Mouse (Mus musculus): ENCODE data around the gene Mllt10. TPM values are rescaled to one million over a fixed set of nuclear protein-coding genes. Genes with fewer than 3 reads are reported as not detected.
"Not testable (repeated sequence)": the region's sequence is repeated elsewhere in the genome, so short reads cannot be mapped to it uniquely, and the experiment has no call there.

Mllt10 gene
- polyA plus RNA-seq, 1 experiment, result 12.5 TPM

GRCm38 (mm10) chr2:18066436-18066835 is 11.4 kb downstream of the Mllt10 start:
- TF ChIP-seq CEBPB (IDR thresholded peaks at IDR 0.05; ENCODE audit: insufficient read depth, poor library complexity, severe bottlenecking), result no peak
- no peak for TF ChIP-seq TCF12 (IDR thresholded peaks at IDR 0.05; ENCODE audit: insufficient read depth, poor library complexity, severe bottlenecking)
- no peak for TF ChIP-seq MAX (IDR thresholded peaks at IDR 0.05; ENCODE audit: low read depth)
- H3ac ChIP-seq (ENCODE audit: control insufficient read depth, insufficient read length), result no peak overlapping the region
- H3K4me3 ChIP-seq, result peak overlapping the region; percentile 76
- no peaks in the 10 kb centered on the region for H3K27me3 ChIP-seq (ENCODE audit: control insufficient read depth, insufficient read depth, insufficient read length)
- peak overlapping the region; percentile 76 for H3K4me2 ChIP-seq (ENCODE audit: low read depth)
- H3K36me3 ChIP-seq (ENCODE audit: control insufficient read depth, insufficient read depth), result peaks cover 8% of the 10 kb centered on the region
- H3K79me2 ChIP-seq (ENCODE audit: control insufficient read depth, insufficient read depth), result peaks cover 62% of the 10 kb centered on the region

GRCm38 (mm10) chr2:18068071-18068796 is 13.2 kb downstream of the Mllt10 start:
- no peaks in the 10 kb centered on the region for H3K27me3 ChIP-seq (ENCODE audit: control insufficient read depth, insufficient read depth, insufficient read length)
- H3ac ChIP-seq (ENCODE audit: control insufficient read depth, insufficient read length), result no peak overlapping the region
- no peak for TF ChIP-seq TCF3 (IDR thresholded peaks at IDR 0.05; ENCODE audit: insufficient read length, low read depth)
- TF ChIP-seq POLR2AphosphoS2 (IDR thresholded peaks at IDR 0.05; ENCODE audit: insufficient read length, low read depth), result peak; percentile 39
- H3K4me3 ChIP-seq, result no peak overlapping the region
- peaks cover 15% of the 10 kb centered on the region for H3K36me3 ChIP-seq (ENCODE audit: control insufficient read depth, insufficient read depth)
- H3K4me2 ChIP-seq (ENCODE audit: low read depth), result no peak overlapping the region
- peaks cover 75% of the 10 kb centered on the region for H3K79me2 ChIP-seq (ENCODE audit: control insufficient read depth, insufficient read depth)

- no peak overlapping the region for H3K4me3 ChIP-seq
- H3K27me3 ChIP-seq (ENCODE audit: control insufficient read depth, insufficient read depth, insufficient read length), result no peaks in the 10 kb centered on the region
- TF ChIP-seq CEBPB (IDR thresholded peaks at IDR 0.05; ENCODE audit: insufficient read depth, poor library complexity, severe bottlenecking), result no peak
- TF ChIP-seq USF1 (IDR thresholded peaks at IDR 0.05; ENCODE audit: low read depth), result no peak
- no peak for TF ChIP-seq SRF (IDR thresholded peaks at IDR 0.05; ENCODE audit: control insufficient read depth, insufficient read length, low read depth)
- no peak for TF ChIP-seq POLR2AphosphoS2 (IDR thresholded peaks at IDR 0.05; ENCODE audit: insufficient read length, low read depth)
- peaks cover 73% of the 10 kb centered on the region for H3K79me2 ChIP-seq (ENCODE audit: control insufficient read depth, insufficient read depth)
- H3K36me3 ChIP-seq (ENCODE audit: control insufficient read depth, insufficient read depth), result peaks cover 33% of the 10 kb centered on the region
- no peak overlapping the region for H3ac ChIP-seq (ENCODE audit: control insufficient read depth, insufficient read length)
- no peak overlapping the region for H3K4me2 ChIP-seq (ENCODE audit: low read depth)
Observed at GRCm38 (mm10) chr2:18071947-18072346, 16.9 kb downstream of the Mllt10 start.

- Histone ChIP-seq H3K79me2 (ENCODE audit: control insufficient read depth, insufficient read depth) (peaks cover 51% of the 10 kb centered on the region), H3ac (ENCODE audit: control insufficient read depth, insufficient read length) (no peak overlapping the region), H3K4me3 (no peak overlapping the region), H3K4me2 (ENCODE audit: low read depth) (no peak overlapping the region), H3K36me3 (ENCODE audit: control insufficient read depth, insufficient read depth) (peaks cover 44% of the 10 kb centered on the region), H3K27me3 (ENCODE audit: control insufficient read depth, insufficient read depth, insufficient read length) (no peaks in the 10 kb centered on the region)
- TF ChIP-seq USF1 (IDR thresholded peaks at IDR 0.05; ENCODE audit: low read depth), result no peak
- no peak for TF ChIP-seq TCF3 (IDR thresholded peaks at IDR 0.05; ENCODE audit: insufficient read length, low read depth)
- no peak for TF ChIP-seq MAX (IDR thresholded peaks at IDR 0.05; ENCODE audit: low read depth)
- TF ChIP-seq MYOD1 (IDR thresholded peaks at IDR 0.05; ENCODE audit: control insufficient read depth in 1 of 3, insufficient read length in 2 of 3, low read depth in 2 of 3), result no peak
- no peak for TF ChIP-seq CEBPB (IDR thresholded peaks at IDR 0.05; ENCODE audit: insufficient read depth, poor library complexity, severe bottlenecking)
- TF ChIP-seq SRF (IDR thresholded peaks at IDR 0.05; ENCODE audit: control insufficient read depth, insufficient read length, low read depth), result no peak
- no peak for TF ChIP-seq REST (IDR thresholded peaks at IDR 0.05; ENCODE audit: insufficient read depth, insufficient read length)
- no peak for TF ChIP-seq MYOG (IDR thresholded peaks at IDR 0.05; ENCODE audit: control insufficient read depth in 1 of 3, insufficient read depth in 1 of 3, insufficient read length in 2 of 3, low read depth in 2 of 3)
- TF ChIP-seq POLR2A (IDR thresholded peaks at IDR 0.05; ENCODE audit: insufficient read length, low read depth), result no peak
- TF ChIP-seq TCF12 (IDR thresholded peaks at IDR 0.05; ENCODE audit: insufficient read depth, poor library complexity, severe bottlenecking), result no peak
- no peak for TF ChIP-seq POLR2AphosphoS2 (IDR thresholded peaks at IDR 0.05; ENCODE audit: insufficient read length, low read depth)
Observed at GRCm38 (mm10) chr2:18080182-18080860, 25.3 kb downstream of the Mllt10 start.

- not testable (repeated sequence) for H3ac ChIP-seq (ENCODE audit: control insufficient read depth, insufficient read length); H3K4me3 ChIP-seq; H3K27me3 ChIP-seq (ENCODE audit: control insufficient read depth, insufficient read depth, insufficient read length); H3K4me2 ChIP-seq (ENCODE audit: low read depth)
- peaks cover 60% of the 10 kb centered on the region for H3K79me2 ChIP-seq (ENCODE audit: control insufficient read depth, insufficient read depth)
- peaks cover 59% of the 10 kb centered on the region for H3K36me3 ChIP-seq (ENCODE audit: control insufficient read depth, insufficient read depth)
Observed at GRCm38 (mm10) chr2:18087695-18088094, 32.7 kb downstream of the Mllt10 start.

- Histone ChIP-seq H3K4me2 (ENCODE audit: low read depth) (no peak overlapping the region), H3K4me3 (no peak overlapping the region), H3ac (ENCODE audit: control insufficient read depth, insufficient read length) (no peak overlapping the region), H3K36me3 (ENCODE audit: control insufficient read depth, insufficient read depth) (peaks cover 16% of the 10 kb centered on the region), H3K27me3 (ENCODE audit: control insufficient read depth, insufficient read depth, insufficient read length) (no peaks in the 10 kb centered on the region), H3K79me2 (ENCODE audit: control insufficient read depth, insufficient read depth) (peaks cover 61% of the 10 kb centered on the region)
- no peak for TF ChIP-seq POLR2A (IDR thresholded peaks at IDR 0.05; ENCODE audit: insufficient read length, low read depth)
- no peak for TF ChIP-seq MAX (IDR thresholded peaks at IDR 0.05; ENCODE audit: low read depth)
- TF ChIP-seq MYOD1 (IDR thresholded peaks at IDR 0.05; ENCODE audit: control insufficient read depth in 1 of 3, insufficient read length in 2 of 3, low read depth in 2 of 3), result no peak
- no peak for TF ChIP-seq SRF (IDR thresholded peaks at IDR 0.05; ENCODE audit: control insufficient read depth, insufficient read length, low read depth)
- TF ChIP-seq MYOG (IDR thresholded peaks at IDR 0.05; ENCODE audit: control insufficient read depth in 1 of 3, insufficient read depth in 1 of 3, insufficient read length in 2 of 3, low read depth in 2 of 3), result no peak
- TF ChIP-seq REST (IDR thresholded peaks at IDR 0.05; ENCODE audit: insufficient read depth, insufficient read length), result no peak
- no peak for TF ChIP-seq TCF3 (IDR thresholded peaks at IDR 0.05; ENCODE audit: insufficient read length, low read depth)
- no peak for TF ChIP-seq USF1 (IDR thresholded peaks at IDR 0.05; ENCODE audit: low read depth)
- no peak for TF ChIP-seq POLR2AphosphoS2 (IDR thresholded peaks at IDR 0.05; ENCODE audit: insufficient read length, low read depth)
- no peak for TF ChIP-seq TCF12 (IDR thresholded peaks at IDR 0.05; ENCODE audit: insufficient read depth, poor library complexity, severe bottlenecking)
- TF ChIP-seq CEBPB (IDR thresholded peaks at IDR 0.05; ENCODE audit: insufficient read depth, poor library complexity, severe bottlenecking), result no peak
- no peak for TF ChIP-seq E2F4 (IDR thresholded peaks at IDR 0.05; ENCODE audit: insufficient read depth)
Observed at GRCm38 (mm10) chr2:18093858-18094257, 38.8 kb downstream of the Mllt10 start.

All from myocyte (in vitro differentiated cells).